Mouse (Mus musculus) yolk sac, embryonic 10.5 days (tissue): Measurements from ENCODE around the gene Sertad3.
"Not testable (repeated sequence)": the region's sequence is repeated elsewhere in the genome, so short reads cannot be mapped to it uniquely, and the experiment has no call there.

Experiments used
- DNase-seq: peaks from one replicate; pipeline ENCODE4 v3.0.0-alpha.2; 2017; ENCODE audit warnings: low spot score

Gene Sertad3

GRCm38 (mm10) chr7:27493022-27493421 lies 19.5 kb downstream of the Sertad3 start:
- DNase-seq, result no peak

GRCm38 (mm10) chr7:27493450-27493849 lies 19.9 kb downstream of the Sertad3 start:
- no peak for DNase-seq

- DNase-seq, result not testable (repeated sequence)
These were observed 21.2 kb downstream of the Sertad3 start for GRCm38 (mm10) chr7:27494659-27495367.

- no peak for DNase-seq
These were observed 25.5 kb downstream of the Sertad3 start, which contains the start of gene Prx for GRCm38 (mm10) chr7:27499036-27499435. Gene Prx (plus strand): TSS chr7:27499324.

- DNase-seq, result no peak
These were observed 28.1 kb downstream of the Sertad3 start for GRCm38 (mm10) chr7:27501620-27502019.

GRCm38 (mm10) chr7:27506765-27507370 lies 33.3 kb downstream of the Sertad3 start:
- DNase-seq, result peak; percentile 42

- peak; percentile 100 for DNase-seq
These were observed 34.4 kb downstream of the Sertad3 start for GRCm38 (mm10) chr7:27507711-27508647.

GRCm38 (mm10) chr7:27508648-27509005 lies 35.1 kb downstream of the Sertad3 start:
- DNase-seq, result peak; percentile 50

- DNase-seq, result no peak
These were observed 37.2 kb downstream of the Sertad3 start for GRCm38 (mm10) chr7:27510809-27511208.

GRCm38 (mm10) chr7:27514961-27515360 lies 41.4 kb downstream of the Sertad3 start:
- no peak for DNase-seq

- no peak for DNase-seq
These were observed 44.7 kb downstream of the Sertad3 start for GRCm38 (mm10) chr7:27518314-27518713.

GRCm38 (mm10) chr7:27520104-27520503 lies 46.5 kb downstream of the Sertad3 start:
- no peak for DNase-seq

GRCm38 (mm10) chr7:27520599-27520998 lies 47.0 kb downstream of the Sertad3 start:
- no peak for DNase-seq

- DNase-seq, result no peak
These were observed 49.4 kb downstream of the Sertad3 start, which contains the start of gene Hipk4 for GRCm38 (mm10) chr7:27522967-27523366. Gene Hipk4 (plus strand): TSS chr7:27523267.

- no peak for DNase-seq
These were observed 50.2 kb downstream of the Sertad3 start for GRCm38 (mm10) chr7:27523805-27524204.

- peak; percentile 42 for DNase-seq
These were observed 52.7 kb downstream of the Sertad3 start for GRCm38 (mm10) chr7:27526039-27526827.
